Mouse (Mus musculus) bone marrow, adult 2 months (tissue): Measurements from ENCODE around the gene Olfr193. TPM values are rescaled to one million over a fixed set of nuclear protein-coding genes. Genes with fewer than 3 reads are reported as not detected.
"Not testable (repeated sequence)": the region's sequence is repeated elsewhere in the genome, so short reads cannot be mapped to it uniquely, and the experiment has no call there.

Experiments used
- H3K27ac ChIP-seq: fragments of 200-500 bp; 2 replicates; pipeline ENCODE4 v1.5.1; 2012; ENCODE audit warnings: low read depth, mild to moderate bottlenecking, control low read depth, inconsistent platforms, low read length; ENCODE audit not compliant: control insufficient read depth, poor library complexity, insufficient read depth
- H3K4me1 ChIP-seq: fragments of 200-500 bp; 2 replicates; pipeline ENCODE4 v1.6.1; 2011; ENCODE audit warnings: low read length; ENCODE audit not compliant: control insufficient read depth, insufficient read depth
- H3K4me3 ChIP-seq: fragments of 200-500 bp; replicated peaks from 2 replicates; pipeline ENCODE3; 2011; ENCODE audit warnings: mild to moderate bottlenecking, low read depth, low read length, control low read depth; ENCODE audit not compliant: control insufficient read depth
- CTCF ChIP-seq: fragments of 200-500 bp; IDR thresholded peaks from 2 replicates; pipeline ENCODE4 v1.5.1; 2011; ENCODE audit warnings: low read length, control low read depth; ENCODE audit not compliant: control insufficient read depth, insufficient read depth
- POLR2A ChIP-seq: fragments of 200-500 bp; IDR thresholded peaks from 2 replicates; pipeline ENCODE4 v1.6.1; 2011; ENCODE audit warnings: low read depth, mild to moderate bottlenecking, control low read depth, low read length, borderline replicate concordance; ENCODE audit not compliant: control insufficient read depth
- WGBS: fragments of 180-500 bp; shearing (Covaris S2); methylation state at CpG from one replicate; pipeline ENCODE4 v1.1.7; 2018; 5-methylcytosine and 5-hydroxymethylcytosine counted together
- polyA plus RNA-seq: library from polyadenylated mRNA; stranded (reverse); fragments of >200 nt; gene quantifications from 2 replicates; pipeline ENCODE4 v1.2.4, GENCODE M21; 2011; ENCODE audit warnings: low replicate concordance; ENCODE audit not compliant: missing spikeins, insufficient read depth, insufficient read length

Gene Olfr193
- polyA plus RNA-seq, result not detected in 2 replicates

- Histone ChIP-seq H3K27ac (no peak within 1 kb of the TSS), H3K4me3 (no peak within 1 kb of the TSS), H3K4me1 (no peaks in the 10 kb centered on the region)
- TF ChIP-seq CTCF, result no peak
- no peak for TF ChIP-seq POLR2A
- 70% methylated on average over 1 of the region's 1 CpGs for WGBS
These were observed at the start of gene Olfr193 for GRCm38 (mm10) chr16:59111781-59112180. Gene Olfr193, minus strand, starts transcription at chr16:59111881.

GRCm38 (mm10) chr16:59151996-59152395 is 40.3 kb upstream of the Olfr193 start:
- TF ChIP-seq POLR2A (no peak), CTCF (no peak)
- WGBS, result 74% methylated on average over 2 of the region's 2 CpGs
- Histone ChIP-seq H3K27ac (no peak overlapping the region), H3K4me3 (no peak overlapping the region), H3K4me1 (no peaks in the 10 kb centered on the region)

- no peak for TF ChIP-seq CTCF
These were observed 35.1 kb upstream of the Olfr193 start, which contains the start of gene Olfr195 for GRCm38 (mm10) chr16:59146746-59147145. Gene Olfr195, plus strand, starts transcription at chr16:59147046.

GRCm38 (mm10) chr16:59141105-59141504 is 29.4 kb upstream of the Olfr193 start:
- Histone ChIP-seq H3K4me3 (no peak overlapping the region), H3K4me1 (no peaks in the 10 kb centered on the region), H3K27ac (no peak overlapping the region)
- no peak for TF ChIP-seq CTCF
- TF ChIP-seq POLR2A, result no peak

More at GRCm38 (mm10) chr16:59146746-59147145, 35.1 kb upstream of the Olfr193 start, which contains the start of gene Olfr195:
- no peak within 1 kb of the TSS for H3K4me3 ChIP-seq
- H3K27ac ChIP-seq, result no peak within 1 kb of the TSS
- WGBS, result 77% methylated on average over 1 of the region's 1 CpGs
- no peaks in the 10 kb centered on the region for H3K4me1 ChIP-seq

DNA sequence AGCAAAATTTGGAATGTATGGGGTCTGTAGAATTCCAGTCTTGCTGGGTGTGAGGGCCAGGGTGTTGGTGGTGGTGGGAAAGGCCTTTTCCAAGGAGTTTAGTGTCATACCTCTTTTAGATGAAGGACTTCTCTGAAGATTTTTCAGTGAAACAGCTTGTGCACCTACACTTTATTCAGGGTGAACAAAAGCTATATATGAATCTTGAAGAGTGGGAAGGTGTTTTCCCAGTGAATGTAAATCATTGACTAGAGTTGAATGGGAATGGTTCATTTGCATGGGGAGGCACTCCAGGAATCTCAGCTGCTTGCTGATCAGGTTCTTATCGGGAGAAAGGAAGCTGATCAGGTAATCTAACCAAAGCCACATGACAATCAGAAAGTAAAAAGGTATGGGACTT is 19.1 kb upstream of the Olfr193 start:
- Histone ChIP-seq H3K4me1 (no peaks in the 10 kb centered on the region), H3K4me3 (no peak overlapping the region), H3K27ac (no peak overlapping the region)
- TF ChIP-seq POLR2A (no peak), CTCF (no peak)
- WGBS, result 79% methylated on average over 1 of the region's 1 CpGs

GRCm38 (mm10) chr16:59120969-59121368 is 9.3 kb upstream of the Olfr193 start, which contains the start of gene Olfr194:
Gene Olfr194, minus strand, starts transcription at chr16:59121069.
- Histone ChIP-seq H3K27ac (no peak within 1 kb of the TSS), H3K4me1 (no peaks in the 10 kb centered on the region), H3K4me3 (no peak within 1 kb of the TSS)
- TF ChIP-seq POLR2A (no peak), CTCF (no peak)

DNA sequence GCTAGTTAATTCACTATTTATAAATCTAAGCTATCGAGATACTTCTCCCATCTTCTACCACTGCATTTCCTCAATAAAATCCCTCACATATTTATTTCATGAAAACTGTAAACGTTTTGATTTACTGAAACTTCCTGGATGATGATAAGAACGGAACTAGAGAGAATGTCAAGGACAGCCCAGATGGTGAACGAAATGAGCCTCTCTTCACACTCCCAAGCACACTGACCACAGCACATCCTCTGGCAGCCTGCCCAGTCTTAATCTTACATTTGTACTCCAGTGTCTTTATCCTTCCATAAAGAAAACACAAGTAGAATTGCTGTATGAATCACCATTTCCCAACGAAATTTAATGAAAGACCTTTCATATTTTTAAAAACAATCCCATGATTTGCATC is 3.2 kb downstream of the Olfr193 start:
- not testable (repeated sequence) for H3K4me1 ChIP-seq, H3K4me3 ChIP-seq, H3K27ac ChIP-seq
- WGBS, result 50% methylated on average over 5 of the region's 5 CpGs

DNA sequence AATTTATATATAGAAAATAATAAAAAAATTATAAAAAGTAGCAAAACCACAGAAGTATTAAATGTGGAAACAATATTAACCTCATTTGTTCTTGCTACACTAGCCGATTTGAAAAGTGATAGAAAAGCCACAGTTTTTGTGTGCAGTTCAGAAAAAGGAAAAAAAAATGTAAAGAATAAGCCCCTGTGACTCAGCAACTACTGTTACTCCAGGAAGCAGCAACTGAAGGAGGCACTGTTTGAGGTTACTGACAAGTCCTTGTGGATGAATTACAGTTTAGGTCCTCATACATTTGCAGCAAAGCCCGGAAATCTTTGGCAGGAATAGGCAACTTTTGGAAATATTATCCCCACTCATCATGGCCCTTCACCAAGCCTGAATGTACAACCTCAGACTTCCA is 6.4 kb downstream of the Olfr193 start:
- Histone ChIP-seq H3K4me1 (no peaks in the 10 kb centered on the region), H3K27ac (no peak overlapping the region), H3K4me3 (no peak overlapping the region)
- 64% methylated on average over 2 of the region's 2 CpGs for WGBS
- no peak for TF ChIP-seq POLR2A
- no peak for TF ChIP-seq CTCF

DNA sequence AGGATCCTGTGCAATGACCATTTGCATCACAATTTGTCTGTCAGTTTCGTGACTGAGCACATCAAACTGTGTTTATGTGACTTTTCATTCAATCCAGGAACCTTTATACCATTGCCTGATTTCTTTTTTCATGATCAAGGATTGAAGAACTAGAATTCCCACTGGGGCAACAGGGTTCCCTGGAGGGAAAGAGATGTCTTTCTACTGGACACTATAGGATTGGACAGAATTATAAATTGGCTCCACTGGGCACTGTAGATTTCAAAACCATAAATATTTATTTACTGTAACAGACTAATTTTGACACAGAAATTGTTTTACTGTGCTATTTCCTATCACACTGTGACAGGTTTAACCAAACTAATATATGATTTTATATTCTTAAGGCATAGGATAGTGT is 22.0 kb downstream of the Olfr193 start, which contains the start of gene Olfr191:
Olfr191 (minus strand) TSS at position 101 of the 400 bp plus-strand sequence.
- H3K27ac ChIP-seq, H3K4me3 ChIP-seq, H3K4me1 ChIP-seq: not testable (repeated sequence)
- 42% methylated on average over 1 of the region's 1 CpGs for WGBS

- 64% methylated on average over 2 of the region's 2 CpGs for whole genome bisulfite sequencing
- H3K27ac ChIP-seq, H3K4me3 ChIP-seq, H3K4me1 ChIP-seq: not testable (repeated sequence)
These were observed 30.6 kb downstream of the Olfr193 start for GRCm38 (mm10) chr16:59081113-59081512.
